Mouse (Mus musculus): Measurements from ENCODE around the gene Cfap58.

DNA sequence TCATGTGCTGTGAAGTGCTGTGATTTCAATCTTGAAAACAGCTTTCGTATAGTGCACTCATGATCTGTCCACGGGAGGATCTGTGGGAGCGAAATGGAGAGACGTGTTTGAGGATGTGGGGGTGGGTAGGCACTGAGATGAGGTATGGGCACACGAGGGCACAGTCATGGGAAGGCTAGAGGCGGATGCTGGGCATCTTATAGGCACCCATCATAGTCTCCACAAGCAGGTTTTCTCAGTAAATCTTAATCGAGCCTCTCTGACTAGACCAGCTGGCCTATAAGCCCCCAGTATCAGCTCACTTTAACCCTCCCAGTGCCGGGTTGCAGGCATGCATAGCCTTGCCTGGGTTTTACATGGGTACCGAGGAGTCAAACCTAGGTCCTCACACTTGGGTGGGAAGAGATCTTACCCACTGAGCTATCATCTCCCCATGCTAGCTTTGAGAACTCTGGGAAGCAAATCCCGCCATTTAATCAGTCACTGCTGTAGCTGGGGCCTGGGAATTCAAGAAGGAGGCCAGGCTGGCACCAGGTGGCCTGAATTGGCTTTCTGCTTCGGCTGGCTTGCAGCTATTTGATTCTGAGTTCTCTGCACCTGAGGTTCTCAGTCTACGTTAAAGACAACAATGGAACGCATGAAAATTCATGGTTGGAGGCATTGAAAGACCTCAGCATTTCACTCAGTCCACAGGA is 51.6 kb downstream of the Cfap58 start:
- TF ChIP-seq POLR2A (IDR thresholded peaks at IDR 0.05; ENCODE audit: insufficient read length, low read depth) (no peak), POLR2AphosphoS2 (IDR thresholded peaks at IDR 0.05; ENCODE audit: insufficient read length, low read depth) (no peak), TCF12 (IDR thresholded peaks at IDR 0.05; ENCODE audit: insufficient read depth, poor library complexity, severe bottlenecking) (no peak), CEBPB (IDR thresholded peaks at IDR 0.05; ENCODE audit: insufficient read depth, poor library complexity, severe bottlenecking) (no peak), USF1 (IDR thresholded peaks at IDR 0.05; ENCODE audit: low read depth) (no peak), MAX (IDR thresholded peaks at IDR 0.05; ENCODE audit: low read depth) (no peak), SRF (IDR thresholded peaks at IDR 0.05; ENCODE audit: control insufficient read depth, insufficient read length, low read depth) (no peak), MYOD1 (IDR thresholded peaks at IDR 0.05; ENCODE audit: control insufficient read depth in 1 of 3, insufficient read length in 2 of 3, low read depth in 2 of 3) (no peak), TCF3 (IDR thresholded peaks at IDR 0.05; ENCODE audit: insufficient read length, low read depth) (no peak), MYOG (IDR thresholded peaks at IDR 0.05; ENCODE audit: control insufficient read depth in 1 of 3, insufficient read depth in 1 of 3, insufficient read length in 2 of 3, low read depth in 2 of 3) (no peak), E2F4 (IDR thresholded peaks at IDR 0.05; ENCODE audit: insufficient read depth) (no peak), REST (IDR thresholded peaks at IDR 0.05; ENCODE audit: insufficient read depth, insufficient read length) (no peak)

All from myocyte (in vitro differentiated cells).